Mouse (Mus musculus) midbrain, embryonic 13.5 days (tissue): ENCODE measurements around the gene Myb. TPM values are rescaled to one million over a fixed set of nuclear protein-coding genes. Genes with fewer than 3 reads are reported as not detected.

Experiments used
- ATAC-seq: fragments of 200-750 bp; cut with Nextera tagmentation; 2 replicates; pipeline ENCODE4 v1.8.0; 2017; ENCODE audit warnings: mild to moderate bottlenecking, moderate TSS enrichment, moderate library complexity
- H3K27ac ChIP-seq: fragments of 300-500 bp; sonication (generic); 2 replicates; pipeline ENCODE4 v1.5.1; 2015; ENCODE audit warnings: inconsistent platforms, mild to moderate bottlenecking, moderate library complexity
- H3K27me3 ChIP-seq: fragments of 300-500 bp; sonication (generic); 2 replicates; pipeline ENCODE4 v1.6.1; 2015; ENCODE audit warnings: mild to moderate bottlenecking, inconsistent platforms
- H3K36me3 ChIP-seq: fragments of 300-500 bp; sonication (generic); 2 replicates; pipeline ENCODE4 v1.6.1; 2015; ENCODE audit warnings: mild to moderate bottlenecking, inconsistent platforms
- H3K4me1 ChIP-seq: fragments of 300-500 bp; sonication (generic); replicated peaks from 2 replicates; pipeline ENCODE4 v1.6.1; 2015; ENCODE audit warnings: inconsistent platforms
- H3K4me2 ChIP-seq: fragments of 300-500 bp; sonication (generic); replicated peaks from 2 replicates; pipeline ENCODE4 v1.6.1; 2015; ENCODE audit warnings: moderate library complexity, mild to moderate bottlenecking, inconsistent platforms
- H3K4me3 ChIP-seq: fragments of 300-500 bp; sonication (generic); replicated peaks from 2 replicates; pipeline ENCODE4 v1.5.1; 2015; ENCODE audit warnings: mild to moderate bottlenecking, inconsistent platforms
- H3K9ac ChIP-seq: fragments of 300-500 bp; sonication (generic); replicated peaks from 2 replicates; pipeline ENCODE4 v1.6.1; 2015; ENCODE audit warnings: mild to moderate bottlenecking, inconsistent platforms
- H3K9me3 ChIP-seq: fragments of 300-500 bp; sonication (generic); 2 replicates; pipeline ENCODE4 v1.6.1; 2016; ENCODE audit warnings: mild to moderate bottlenecking, inconsistent platforms
- WGBS: fragments of 180-500 bp; shearing (Covaris S2); methylation state at CpG from one replicate; pipeline ENCODE4 v1.1.7; 2015; 5-methylcytosine and 5-hydroxymethylcytosine counted together
- polyA plus RNA-seq: library from polyadenylated mRNA; unstranded; fragments of >200 nt; fragmentation: Nextera tagmentation; extraction: Ambion mirVana; gene quantifications from 2 replicates; pipeline ENCODE4 v1.2.1, GENCODE M21; 2015

The Myb gene
- polyA plus RNA-seq, 1 experiment from 2014 or later = 3.1 TPM

DNA sequence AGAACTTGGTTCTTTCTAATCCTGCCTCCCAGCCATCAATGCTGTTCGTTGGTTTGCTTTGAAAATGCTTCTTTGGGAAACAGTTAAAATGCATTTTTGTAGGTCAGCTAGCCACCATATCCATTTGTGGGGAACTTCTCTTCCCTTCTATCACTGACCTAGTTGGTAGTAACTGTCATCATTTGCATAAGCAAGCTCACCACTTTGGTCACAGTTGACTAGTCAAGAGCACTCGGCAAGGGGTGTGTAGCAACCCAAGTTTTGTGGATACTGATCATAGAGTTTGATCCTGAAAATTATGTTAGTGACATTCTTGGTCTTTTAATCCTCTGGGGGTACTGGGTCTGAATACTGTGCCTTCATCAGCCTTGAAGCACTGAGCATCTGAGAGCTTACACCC, 48.1 kb downstream of the Myb start:
- Histone ChIP-seq H3K27ac (no peak overlapping the region), H3K4me3 (no peak overlapping the region), H3K9ac (no peak overlapping the region), H3K36me3 (no peaks in the 10 kb centered on the region), H3K4me2 (no peak overlapping the region), H3K27me3 (no peaks in the 10 kb centered on the region), H3K4me1 (peaks cover 10% of the 10 kb centered on the region), H3K9me3 (no peaks in the 10 kb centered on the region)
- 79% methylated on average over 2 of the region's 2 CpGs for WGBS
- no peak for ATAC-seq

DNA sequence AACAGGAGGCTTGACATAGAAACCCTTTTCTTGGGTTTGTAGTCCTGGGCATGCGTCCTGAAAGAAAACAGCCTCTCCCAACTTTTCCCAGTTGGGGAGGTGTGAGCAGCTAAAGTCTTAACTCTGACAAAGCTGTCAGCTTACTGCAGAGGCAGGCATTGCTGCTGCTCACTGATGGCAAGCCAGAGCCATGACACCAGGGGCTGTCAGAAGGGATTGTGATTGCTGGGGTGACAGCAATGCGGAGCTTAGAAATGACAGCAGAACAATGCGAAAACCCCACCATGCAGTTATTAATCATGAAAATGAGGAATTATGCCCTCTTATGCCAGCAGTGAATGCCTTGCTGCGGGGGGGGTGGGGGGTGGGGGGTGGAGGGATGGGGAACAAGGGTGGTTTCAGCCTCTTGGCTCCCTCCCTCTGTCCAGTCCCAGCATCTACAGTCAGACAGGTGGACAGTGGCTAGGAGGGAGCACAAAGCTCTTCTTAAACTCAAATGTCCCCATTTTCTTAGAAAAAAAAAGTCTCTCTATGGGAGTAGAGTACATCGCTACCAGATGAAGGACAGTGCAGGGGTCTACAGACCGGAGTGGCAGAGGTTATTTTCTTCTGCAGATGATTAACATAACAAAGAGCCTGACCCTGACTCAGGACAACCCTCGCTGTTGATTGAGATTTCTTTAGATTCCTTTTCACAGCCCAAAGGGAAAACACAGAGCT, 51.3 kb downstream of the Myb start:
- WGBS = 9% methylated on average over 7 of the region's 7 CpGs
- H3K27me3 ChIP-seq = no peaks in the 10 kb centered on the region
- no peaks in the 10 kb centered on the region for H3K36me3 ChIP-seq
- H3K4me1 ChIP-seq = peaks cover 10% of the 10 kb centered on the region
- ATAC-seq = peak; percentile 84
- no peak overlapping the region for H3K4me3 ChIP-seq
- H3K4me2 ChIP-seq = peak overlapping the region; percentile 44
- no peaks in the 10 kb centered on the region; the same call in 1 of the 2 replicates for H3K9me3 ChIP-seq
- H3K9ac ChIP-seq = peak overlapping the region; percentile 39; the same call in 1 of the 2 replicates
- no peak overlapping the region for H3K27ac ChIP-seq

DNA sequence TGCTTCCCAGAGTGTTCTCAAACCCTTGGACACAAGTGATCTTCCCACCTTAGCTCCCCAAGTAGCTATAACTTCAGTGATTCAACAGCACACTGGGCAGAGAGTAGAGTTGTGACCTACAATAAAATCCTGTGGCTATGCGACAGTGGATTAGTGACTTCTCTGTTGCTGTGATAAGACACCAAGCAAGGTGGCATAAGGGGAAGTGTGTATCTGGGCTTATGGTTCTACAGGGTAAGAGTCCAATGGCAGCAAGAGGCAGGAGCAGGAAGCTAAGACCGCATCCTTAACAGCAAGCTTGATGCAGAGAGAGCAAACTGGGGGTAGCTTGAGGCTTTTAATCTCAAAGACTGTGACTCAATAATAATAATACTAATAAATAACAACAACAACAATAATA, 52.0 kb downstream of the Myb start:
- no peak for ATAC-seq
- peaks cover 10% of the 10 kb centered on the region for H3K4me1 ChIP-seq
- no peaks in the 10 kb centered on the region for H3K27me3 ChIP-seq
- no peak overlapping the region for H3K4me3 ChIP-seq
- H3K27ac ChIP-seq = no peak overlapping the region
- H3K9ac ChIP-seq = no peak overlapping the region
- H3K36me3 ChIP-seq = no peaks in the 10 kb centered on the region
- WGBS = 83% methylated on average over 2 of the region's 2 CpGs
- H3K9me3 ChIP-seq = no peaks in the 10 kb centered on the region; the same call in 1 of the 2 replicates
- H3K4me2 ChIP-seq = no peak overlapping the region

DNA sequence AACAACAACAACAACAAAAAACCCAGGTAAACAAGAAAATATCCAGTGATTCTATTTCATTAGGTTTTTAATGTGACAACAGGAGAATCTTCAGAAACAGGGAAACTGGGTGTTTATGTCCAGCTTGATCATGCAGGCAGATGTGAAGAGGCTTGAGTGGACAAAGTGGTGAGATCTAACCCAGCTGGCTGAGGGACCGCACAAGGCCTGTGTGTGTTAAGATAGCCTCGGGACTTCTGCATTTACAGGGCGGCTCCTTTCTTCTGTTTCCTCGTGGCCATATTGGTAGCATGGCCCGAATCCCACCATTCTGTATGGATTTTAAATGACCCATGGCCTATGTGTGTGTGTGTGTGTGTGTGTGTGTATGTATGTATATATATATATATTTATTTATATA, 52.6 kb downstream of the Myb start:
- no peak overlapping the region for H3K4me3 ChIP-seq
- 91% methylated on average over 5 of the region's 5 CpGs for WGBS
- H3K36me3 ChIP-seq = no peaks in the 10 kb centered on the region
- H3K9me3 ChIP-seq = no peaks in the 10 kb centered on the region; the same call in 1 of the 2 replicates
- H3K27me3 ChIP-seq = no peaks in the 10 kb centered on the region
- ATAC-seq = no peak
- no peak overlapping the region for H3K27ac ChIP-seq
- no peak overlapping the region for H3K9ac ChIP-seq
- H3K4me2 ChIP-seq = no peak overlapping the region
- H3K4me1 ChIP-seq = peaks cover 10% of the 10 kb centered on the region

DNA sequence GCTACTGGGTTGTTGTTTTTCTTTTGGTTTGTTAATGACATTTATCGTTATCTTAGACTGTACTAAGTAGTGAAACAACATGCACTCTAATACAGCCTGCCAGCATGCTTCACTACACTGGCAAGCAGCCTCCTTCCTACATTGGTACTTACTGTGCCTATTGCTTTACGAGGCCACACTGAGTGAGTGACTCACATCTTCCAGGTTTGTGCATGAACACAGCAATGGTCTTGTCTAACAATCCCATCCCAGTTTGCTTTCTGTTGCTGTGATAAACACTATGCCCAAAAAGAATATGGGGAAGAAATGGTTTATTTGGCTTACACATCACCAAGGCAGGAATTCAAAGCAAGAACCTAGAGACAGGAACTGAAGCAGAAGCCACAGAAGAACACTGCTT, 55.6 kb downstream of the Myb start:
- no peak for ATAC-seq
- no peak overlapping the region for H3K9ac ChIP-seq
- no peaks in the 10 kb centered on the region for H3K36me3 ChIP-seq
- WGBS = 93% methylated on average over 2 of the region's 2 CpGs
- H3K27ac ChIP-seq = no peak overlapping the region
- H3K4me2 ChIP-seq = no peak overlapping the region
- H3K4me1 ChIP-seq = peaks cover 29% of the 10 kb centered on the region
- no peaks in the 10 kb centered on the region for H3K27me3 ChIP-seq
- no peak overlapping the region for H3K4me3 ChIP-seq
- H3K9me3 ChIP-seq = no peaks in the 10 kb centered on the region; the same call in 1 of the 2 replicates

DNA sequence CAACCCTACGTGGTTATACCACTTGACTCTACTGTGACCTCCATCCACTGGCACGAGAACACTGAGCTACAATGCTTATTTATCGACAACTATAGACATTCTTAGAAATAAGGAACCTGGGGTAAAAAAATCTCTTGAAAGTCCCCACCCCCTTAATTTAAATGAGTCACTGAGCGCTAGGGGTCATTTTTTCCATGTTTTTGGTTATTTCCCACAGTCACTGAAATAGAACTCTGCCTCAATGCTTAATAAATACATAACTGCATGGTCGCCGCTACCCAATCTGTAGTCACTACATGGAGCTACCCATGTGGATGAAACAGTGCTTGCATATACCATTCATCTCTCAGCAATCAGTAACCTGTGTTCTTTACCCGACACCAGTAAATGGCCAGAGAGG, 58.1 kb downstream of the Myb start:
- WGBS = 74% methylated on average over 7 of the region's 7 CpGs
- Histone ChIP-seq H3K27ac (no peak overlapping the region), H3K4me1 (peaks cover 19% of the 10 kb centered on the region)

DNA sequence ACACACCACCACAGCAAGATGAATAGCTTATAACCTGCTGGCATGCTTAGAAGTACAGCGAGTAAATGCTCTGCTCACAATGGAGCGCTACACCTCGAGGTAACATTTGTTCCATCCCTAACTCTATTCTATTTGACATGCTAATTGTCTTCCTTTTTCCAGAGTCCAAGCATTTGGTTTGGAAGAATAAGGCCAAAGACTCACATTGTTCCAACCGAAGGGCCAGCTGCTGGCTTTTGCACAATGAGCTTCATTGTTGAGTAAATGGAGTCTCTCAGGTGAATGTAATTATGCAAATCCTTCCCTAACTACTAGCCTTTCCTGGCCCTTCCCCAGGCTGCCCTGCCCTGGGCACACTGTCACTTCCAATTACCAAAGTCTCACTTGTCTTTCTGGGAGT, 58.8 kb downstream of the Myb start:
- peaks cover 19% of the 10 kb centered on the region for H3K4me1 ChIP-seq
- WGBS = 5% methylated on average over 4 of the region's 4 CpGs
- no peaks in the 10 kb centered on the region; the same call in 1 of the 2 replicates for H3K9me3 ChIP-seq
- no peaks in the 10 kb centered on the region for H3K36me3 ChIP-seq
- peaks cover 7% of the 10 kb centered on the region; the same call in 1 of the 2 replicates for H3K27me3 ChIP-seq
- no peak overlapping the region for H3K4me3 ChIP-seq
- H3K9ac ChIP-seq = no peak overlapping the region
- no peak overlapping the region for H3K4me2 ChIP-seq
- no peak overlapping the region for H3K27ac ChIP-seq
- peak; percentile 67 for ATAC-seq

More for the DNA sequence above, 58.1 kb downstream of the Myb start:
- H3K4me3 ChIP-seq = no peak overlapping the region
- H3K9ac ChIP-seq = no peak overlapping the region
- no peaks in the 10 kb centered on the region for H3K36me3 ChIP-seq
- ATAC-seq = no peak
- H3K27me3 ChIP-seq = peaks cover 7% of the 10 kb centered on the region; the same call in 1 of the 2 replicates
- no peak overlapping the region for H3K4me2 ChIP-seq
- no peaks in the 10 kb centered on the region; the same call in 1 of the 2 replicates for H3K9me3 ChIP-seq

DNA sequence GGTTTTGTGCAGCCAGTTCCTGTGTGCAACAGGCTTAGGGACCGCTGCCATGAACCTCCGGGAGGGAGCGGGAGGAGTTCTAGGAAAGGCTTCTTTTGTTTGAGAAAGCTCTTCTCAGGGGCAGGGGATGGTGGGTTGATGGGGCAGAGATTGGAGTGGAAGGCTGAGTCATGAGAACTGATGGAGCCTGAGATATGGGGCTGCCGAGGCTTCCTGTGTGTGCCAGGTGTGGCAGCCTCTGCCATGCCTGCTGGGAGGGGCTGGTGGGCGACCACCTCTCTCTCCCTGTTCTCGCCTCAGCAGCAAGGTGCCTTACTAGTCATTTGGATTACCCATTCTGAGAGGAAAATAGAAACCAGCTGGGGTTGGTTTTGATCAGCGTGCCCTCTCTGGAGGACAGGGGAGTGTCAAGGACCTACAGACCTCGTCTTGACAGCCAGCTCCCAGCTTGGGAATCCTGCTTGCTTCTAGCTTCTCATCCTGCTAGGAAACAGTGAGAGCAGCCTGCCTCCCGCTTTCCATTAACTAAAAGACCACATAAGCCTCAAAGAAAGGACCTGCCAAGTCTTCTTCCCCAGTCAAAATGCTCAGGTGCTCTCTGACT, 60.0 kb downstream of the Myb start:
- H3K4me1 ChIP-seq = peaks cover 19% of the 10 kb centered on the region
- H3K4me3 ChIP-seq = no peak overlapping the region
- H3K4me2 ChIP-seq = no peak overlapping the region
- no peak overlapping the region for H3K27ac ChIP-seq
- peaks cover 7% of the 10 kb centered on the region; the same call in 1 of the 2 replicates for H3K27me3 ChIP-seq
- no peaks in the 10 kb centered on the region for H3K36me3 ChIP-seq
- ATAC-seq = no peak
- WGBS = 20% methylated on average over 9 of the region's 9 CpGs
- no peaks in the 10 kb centered on the region for H3K9me3 ChIP-seq
- H3K9ac ChIP-seq = no peak overlapping the region

DNA sequence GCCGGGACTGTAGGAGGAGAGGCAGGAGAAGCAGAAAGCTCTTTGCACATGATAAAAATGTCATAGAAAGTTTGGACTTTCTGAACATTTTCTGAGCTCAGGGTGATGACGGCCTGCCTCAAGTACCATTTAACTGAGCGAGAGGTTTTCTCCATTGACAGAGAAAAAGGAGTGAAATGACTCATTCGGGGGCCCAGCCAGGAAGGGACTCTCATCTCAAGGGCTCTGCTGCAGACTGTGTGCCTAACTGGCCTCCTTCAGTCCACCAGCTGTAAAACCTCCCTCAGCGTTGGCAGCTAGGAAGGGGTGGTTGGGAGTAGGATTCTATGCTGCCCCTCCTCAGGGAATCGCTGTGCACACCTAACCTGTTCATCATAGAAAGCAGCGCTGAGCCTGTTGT, 61.3 kb downstream of the Myb start:
- Histone ChIP-seq H3K4me3 (no peak overlapping the region), H3K27ac (no peak overlapping the region), H3K4me2 (no peak overlapping the region), H3K9me3 (no peaks in the 10 kb centered on the region), H3K9ac (no peak overlapping the region), H3K36me3 (no peaks in the 10 kb centered on the region), H3K4me1 (peaks cover 19% of the 10 kb centered on the region), H3K27me3 (peaks cover 7% of the 10 kb centered on the region)
- WGBS = 85% methylated on average over 7 of the region's 7 CpGs
- no peak for ATAC-seq

DNA sequence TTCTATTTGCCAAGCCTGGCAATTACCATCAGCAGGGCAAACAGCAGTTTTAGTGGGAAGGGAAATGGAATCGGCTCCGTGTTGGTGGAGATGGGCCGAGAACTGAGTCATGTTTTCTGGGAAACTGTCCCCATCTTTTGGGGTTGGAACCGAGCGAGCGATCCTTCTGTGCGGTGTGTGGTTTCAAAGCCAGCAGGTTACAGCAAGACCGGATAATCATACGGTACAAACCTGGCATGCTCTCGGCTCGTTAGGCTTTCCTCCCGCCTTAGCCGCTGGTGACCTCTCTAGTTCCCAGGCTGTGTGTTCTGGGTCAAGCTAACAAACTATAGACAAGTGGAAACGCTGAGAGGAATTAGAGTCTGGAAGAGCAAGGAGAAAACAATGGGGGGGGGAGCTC, 65.2 kb downstream of the Myb start:
- Histone ChIP-seq H3K4me1 (peaks cover 8% of the 10 kb centered on the region), H3K27ac (no peak overlapping the region), H3K9ac (no peak overlapping the region), H3K4me3 (no peak overlapping the region), H3K9me3 (no peaks in the 10 kb centered on the region), H3K4me2 (no peak overlapping the region), H3K27me3 (peaks cover 16% of the 10 kb centered on the region), H3K36me3 (no peaks in the 10 kb centered on the region)
- no peak for ATAC-seq
- WGBS = 90% methylated on average over 14 of the region's 14 CpGs

DNA sequence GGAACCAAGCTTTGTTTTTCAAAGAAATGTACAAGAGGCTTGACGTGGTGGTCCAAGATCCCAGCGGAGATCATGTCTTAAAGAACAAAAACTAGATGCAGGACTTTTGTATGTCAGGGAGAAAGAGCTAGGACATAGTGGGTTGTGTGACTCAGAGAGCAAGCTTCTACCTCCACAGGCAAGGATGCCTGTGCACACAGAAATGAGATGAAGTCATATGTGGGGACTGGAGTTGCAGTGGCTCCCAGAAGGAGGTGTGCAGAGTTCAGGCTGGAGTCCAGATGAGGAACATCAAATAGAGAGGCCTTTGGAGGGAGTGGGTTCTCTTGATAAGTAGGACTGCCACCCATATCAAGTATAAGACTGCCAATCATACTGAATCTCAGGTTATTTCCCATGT, 65.9 kb downstream of the Myb start:
- ATAC-seq = no peak
- H3K4me2 ChIP-seq = no peak overlapping the region
- H3K4me1 ChIP-seq = peaks cover 6% of the 10 kb centered on the region; the same call in 1 of the 2 replicates

DNA sequence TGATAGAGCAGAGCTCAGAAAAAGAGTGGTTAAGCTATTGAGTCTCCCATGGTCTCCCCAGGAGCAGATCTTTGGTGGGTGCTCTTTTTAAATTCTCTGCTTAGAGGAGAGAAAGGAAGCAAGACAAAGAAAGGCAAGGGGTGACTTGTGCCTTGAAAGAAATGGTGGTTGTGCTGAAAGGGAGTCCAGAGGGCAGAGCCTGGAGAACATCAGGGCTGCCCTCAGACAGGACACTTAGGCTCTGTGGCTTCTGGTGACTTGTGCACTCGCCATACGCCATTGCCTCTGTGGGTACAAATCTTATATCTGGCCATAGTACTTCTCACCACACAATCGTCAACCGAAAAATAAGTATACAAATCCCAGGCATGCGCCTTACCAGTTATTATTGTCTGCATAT, 67.5 kb downstream of the Myb start:
- no peak for ATAC-seq
- Histone ChIP-seq H3K4me3 (no peak overlapping the region), H3K9ac (no peak overlapping the region), H3K4me2 (no peak overlapping the region), H3K27me3 (peaks cover 14% of the 10 kb centered on the region), H3K36me3 (no peaks in the 10 kb centered on the region), H3K4me1 (peaks cover 6% of the 10 kb centered on the region; the same call in 1 of the 2 replicates), H3K9me3 (peaks cover 6% of the 10 kb centered on the region; the same call in 1 of the 2 replicates), H3K27ac (no peak overlapping the region)
- WGBS = 93% methylated on average over 5 of the region's 5 CpGs

More for the DNA sequence above, 65.9 kb downstream of the Myb start:
- H3K9ac ChIP-seq = no peak overlapping the region
- H3K27me3 ChIP-seq = peaks cover 16% of the 10 kb centered on the region
- WGBS = 85% methylated on average over 2 of the region's 2 CpGs
- peaks cover 5% of the 10 kb centered on the region; the same call in 1 of the 2 replicates for H3K9me3 ChIP-seq
- no peak overlapping the region for H3K4me3 ChIP-seq
- H3K27ac ChIP-seq = no peak overlapping the region
- no peaks in the 10 kb centered on the region for H3K36me3 ChIP-seq
